Mouse (Mus musculus) small intestine, adult 2 months (tissue): ENCODE data around the gene Pik3r3.

Source experiments
- CTCF ChIP-seq: fragments of 200-500 bp; IDR thresholded peaks from 2 replicates; pipeline ENCODE4 v1.5.1; 2012; ENCODE audit warnings: low read depth, mild to moderate bottlenecking, control low read depth, inconsistent platforms, low read length, moderate library complexity, mixed read lengths; ENCODE audit not compliant: insufficient replicate concordance, insufficient read length; ENCODE audit errors: extremely low read depth
- POLR2A ChIP-seq: fragments of 200-500 bp; IDR thresholded peaks from 2 replicates; pipeline ENCODE4 v1.6.1; 2012; ENCODE audit warnings: low read depth, mild to moderate bottlenecking, control low read depth, inconsistent platforms, low read length, moderate library complexity

- TF ChIP-seq CTCF (no peak), POLR2A (no peak)
Measured at GRCm38 (mm10) chr4:116322127-116322526, 100.7 kb downstream of the Pik3r3 start.
